Mouse (Mus musculus) hindbrain, postnatal 0 days (tissue): ENCODE data around the gene Tspan14. TPM values are rescaled to one million over a fixed set of nuclear protein-coding genes. Genes with fewer than 3 reads are reported as not detected.

Experiments
- ATAC-seq: fragments of 200-750 bp; cut with Nextera tagmentation; 2 replicates; pipeline ENCODE4 v1.8.0; 2017; ENCODE audit warnings: mild to moderate bottlenecking, moderate TSS enrichment, moderate library complexity
- DNase-seq: peaks from one replicate; pipeline ENCODE4 v3.0.0-alpha.2; 2015; ENCODE audit warnings: low spot score
- H3K27ac ChIP-seq: fragments of 300-500 bp; sonication (generic); 2 replicates; pipeline ENCODE4 v1.5.1; 2014; ENCODE audit warnings: mild to moderate bottlenecking
- H3K27me3 ChIP-seq: fragments of 300-500 bp; sonication (generic); 2 replicates; pipeline ENCODE4 v1.6.1; 2014; ENCODE audit warnings: low read length, mixed read lengths; ENCODE audit not compliant: insufficient read depth
- H3K36me3 ChIP-seq: fragments of 300-500 bp; sonication (generic); 2 replicates; pipeline ENCODE4 v1.6.1; 2014; ENCODE audit warnings: low read length, mixed read lengths; ENCODE audit not compliant: insufficient read depth
- H3K4me1 ChIP-seq: fragments of 300-500 bp; sonication (generic); 2 replicates; pipeline ENCODE4 v1.6.1; 2014; ENCODE audit warnings: antibody characterized with exemption, low read length, mixed read lengths; ENCODE audit not compliant: insufficient read depth
- H3K4me2 ChIP-seq: fragments of 300-500 bp; sonication (generic); 2 replicates; pipeline ENCODE4 v1.6.1; 2014; ENCODE audit warnings: low read depth, mild to moderate bottlenecking, low read length, moderate library complexity, mixed read lengths
- H3K4me3 ChIP-seq: fragments of 300-500 bp; sonication (generic); 2 replicates; pipeline ENCODE4 v1.5.1; 2014; ENCODE audit warnings: low read length
- H3K9ac ChIP-seq: fragments of 300-500 bp; sonication (generic); replicated peaks from 2 replicates; pipeline ENCODE4 v1.6.1; 2014; ENCODE audit warnings: mild to moderate bottlenecking, low read length, moderate library complexity, mixed read lengths
- H3K9me3 ChIP-seq: fragments of 300-500 bp; sonication (generic); 2 replicates; pipeline ENCODE4 v1.6.1; 2016; ENCODE audit warnings: low read length, mixed read lengths
- CTCF ChIP-seq: IDR thresholded peaks from 2 replicates; pipeline ENCODE4 v1.5.1; 2016; ENCODE audit warnings: antibody characterized with exemption, control low read depth, low read depth
- WGBS: fragments of 180-500 bp; shearing (Covaris S2); extraction: QIAGEN DNeasy Blood & Tissue Kit; methylation state at CpG from one replicate; pipeline ENCODE4 v1.1.7; 2014; 5-methylcytosine and 5-hydroxymethylcytosine counted together
- polyA plus RNA-seq: library from polyadenylated mRNA; unstranded; fragments of >200 nt; fragmentation: Nextera tagmentation; extraction: Ambion mirVana; gene quantifications from 2 replicates; pipeline ENCODE4 v1.2.1, GENCODE M21; 2015
- total RNA-seq: library from RNA; depleted of rRNA; stranded (reverse); fragments of >200 nt; gene quantifications from 2 replicates; pipeline ENCODE4 v1.2.3, GENCODE M21; 2014; rRNA removed

Tspan14 gene
- total and polyA plus RNA-seq, 2 experiments from 2014 or later: 30.4 to 39.2 TPM

- Histone ChIP-seq H3K27ac (no peak overlapping the region), H3K9ac (no peak overlapping the region), H3K27me3 (no peaks in the 10 kb centered on the region), H3K9me3 (no peaks in the 10 kb centered on the region), H3K4me1 (no peaks in the 10 kb centered on the region), H3K4me3 (no peak overlapping the region), H3K36me3 (no peaks in the 10 kb centered on the region), H3K4me2 (no peak overlapping the region)
- no peak for TF ChIP-seq CTCF
- DNase-seq (no peak), ATAC-seq (no peak)
- WGBS: 83% methylated on average over 5 of the region's 5 CpGs
Observed at GRCm38 (mm10) chr14:40873961-40874360, 92.6 kb downstream of the Tspan14 start.

- Histone ChIP-seq H3K9ac (no peak overlapping the region), H3K36me3 (no peaks in the 10 kb centered on the region), H3K9me3 (no peaks in the 10 kb centered on the region), H3K27me3 (no peaks in the 10 kb centered on the region), H3K27ac (no peak overlapping the region), H3K4me2 (no peak overlapping the region), H3K4me3 (no peak overlapping the region), H3K4me1 (no peaks in the 10 kb centered on the region)
- 71% methylated on average over 3 of the region's 3 CpGs for WGBS
- no peak for DNase-seq
- ATAC-seq: no peak
- TF ChIP-seq CTCF: no peak
Observed at GRCm38 (mm10) chr14:40870598-40870997, 96.0 kb downstream of the Tspan14 start.

DNA sequence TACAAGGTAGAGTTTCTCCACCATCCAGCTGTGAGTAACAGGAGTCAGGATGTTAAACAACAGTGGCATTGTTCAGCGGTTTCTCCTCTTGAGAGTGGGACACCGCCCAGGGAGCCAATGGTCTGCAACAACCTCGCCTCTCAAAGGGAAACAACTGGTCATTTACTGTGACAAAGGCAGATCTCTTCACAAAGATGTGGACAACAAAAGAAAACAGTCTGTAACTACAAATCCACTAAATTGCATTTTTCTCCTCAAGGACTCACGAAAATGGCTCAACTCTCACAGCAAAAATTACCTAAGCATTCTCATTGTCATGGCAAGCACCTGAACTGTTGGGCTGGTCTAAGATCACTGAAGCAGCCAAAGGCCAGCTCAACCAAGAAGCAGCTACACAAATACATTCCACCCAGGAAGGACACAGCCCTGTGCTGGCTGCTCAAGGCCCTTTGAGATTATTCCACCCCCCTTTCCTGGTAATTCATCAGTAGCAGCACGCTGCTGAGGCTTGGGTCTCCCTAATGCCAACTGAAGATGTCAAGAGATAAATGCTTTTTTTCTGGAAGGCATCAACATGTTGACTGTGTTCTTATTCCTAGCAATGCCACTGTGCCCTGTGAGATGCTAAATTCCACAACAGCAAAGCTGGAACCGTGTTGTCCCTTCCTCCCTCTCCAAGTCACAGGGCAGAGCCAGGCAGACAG lies 101.6 kb downstream of the Tspan14 start:
- H3K4me2 ChIP-seq: no peak overlapping the region
- no peak for TF ChIP-seq CTCF
- H3K4me3 ChIP-seq: no peak overlapping the region
- WGBS: 56% methylated on average over 6 of the region's 6 CpGs
- H3K27ac ChIP-seq: no peak overlapping the region
- H3K4me1 ChIP-seq: no peaks in the 10 kb centered on the region
- H3K27me3 ChIP-seq: no peaks in the 10 kb centered on the region
- H3K9ac ChIP-seq: no peak overlapping the region
- ATAC-seq (no peak), DNase-seq (no peak)
- H3K36me3 ChIP-seq: no peaks in the 10 kb centered on the region
- no peaks in the 10 kb centered on the region for H3K9me3 ChIP-seq

DNA sequence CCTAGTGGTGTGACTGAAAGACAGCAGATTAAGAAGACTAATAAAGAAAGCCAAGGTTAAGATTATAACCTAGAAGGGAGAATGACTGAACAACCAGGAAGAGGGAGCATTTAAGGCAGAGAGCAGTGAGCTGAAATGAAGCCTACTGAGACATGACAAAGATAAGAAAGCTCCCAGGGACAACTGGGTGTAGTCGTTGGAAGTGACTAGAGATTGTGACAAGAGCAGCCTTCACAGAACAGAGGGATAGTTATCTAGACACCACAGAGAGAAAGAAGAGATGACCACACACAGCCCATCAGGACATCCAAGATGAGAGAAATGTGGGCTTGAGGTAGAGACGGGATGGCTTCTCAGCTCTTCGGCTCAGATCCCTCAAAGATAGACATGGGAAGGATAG lies 102.9 kb downstream of the Tspan14 start:
- H3K36me3 ChIP-seq: no peaks in the 10 kb centered on the region
- WGBS: 84% methylated on average over 3 of the region's 3 CpGs
- no peak for DNase-seq

GRCm38 (mm10) chr14:40863022-40863421 lies 103.6 kb downstream of the Tspan14 start:
- H3K4me3 ChIP-seq: no peak overlapping the region
- no peak overlapping the region for H3K4me2 ChIP-seq
- H3K9ac ChIP-seq: no peak overlapping the region
- H3K27ac ChIP-seq: no peak overlapping the region
- no peaks in the 10 kb centered on the region for H3K9me3 ChIP-seq
- no peak for ATAC-seq
- no peak for DNase-seq
- 0 out of 2 replicates have a peak, but pooled peaks have one; percentile 11 for TF ChIP-seq CTCF
- no peaks in the 10 kb centered on the region for H3K4me1 ChIP-seq
- H3K27me3 ChIP-seq: no peaks in the 10 kb centered on the region
- no peaks in the 10 kb centered on the region for H3K36me3 ChIP-seq

More for the DNA sequence above, 102.9 kb downstream of the Tspan14 start:
- H3K9ac ChIP-seq: no peak overlapping the region
- H3K27ac ChIP-seq: no peak overlapping the region
- no peak overlapping the region for H3K4me2 ChIP-seq
- no peak for TF ChIP-seq CTCF
- no peak for ATAC-seq
- no peaks in the 10 kb centered on the region for H3K27me3 ChIP-seq
- no peak overlapping the region for H3K4me3 ChIP-seq
- H3K4me1 ChIP-seq: no peaks in the 10 kb centered on the region
- H3K9me3 ChIP-seq: no peaks in the 10 kb centered on the region

Other genes with a start within 250 kb of the Tspan14 start
- gene Sh2d4b, start 73.5 kb downstream of the Tspan14 start, total RNA-seq: 1.8 and 2.6 TPM in 2 replicates
- gene Sh2d4b, start 73.5 kb downstream of the Tspan14 start, polyA plus RNA-seq: 0.54 and 0.63 TPM in 2 replicates
- 35.1 and 35.3 TPM in 2 replicates for gene Fam213a, start 47.0 kb upstream of the Tspan14 start, total RNA-seq
- gene Fam213a, start 47.0 kb upstream of the Tspan14 start, polyA plus RNA-seq: 109 and 118 TPM in 2 replicates
- not detected in 2 replicates for gene Dydc2, start 102.4 kb upstream of the Tspan14 start, total RNA-seq
- gene Dydc2, start 102.4 kb upstream of the Tspan14 start, polyA plus RNA-seq: 0.96 and 1.6 TPM in 2 replicates
- gene Dydc1, start 106.1 kb upstream of the Tspan14 start, total RNA-seq: not detected in 2 replicates
- 0.43 TPM in 1 of 2 replicates, not detected in the other for gene Dydc1, start 106.1 kb upstream of the Tspan14 start, polyA plus RNA-seq
- 0.29 TPM in 1 of 2 replicates, not detected in the other for gene Mat1a, start 138.2 kb upstream of the Tspan14 start, total RNA-seq
- not detected in 2 replicates for gene Mat1a, start 138.2 kb upstream of the Tspan14 start, polyA plus RNA-seq
- not detected in 2 replicates for gene Sftpa1, start 165.0 kb upstream of the Tspan14 start, total RNA-seq
- not detected in 2 replicates for gene Sftpa1, start 165.0 kb upstream of the Tspan14 start, polyA plus RNA-seq
- gene Mbl1, start 184.7 kb upstream of the Tspan14 start, total RNA-seq: not detected in 2 replicates
- not detected in 2 replicates for gene Mbl1, start 184.7 kb upstream of the Tspan14 start, polyA plus RNA-seq
- not detected in 2 replicates for gene Sftpd, start 218.3 kb upstream of the Tspan14 start, total RNA-seq
- gene Sftpd, start 218.3 kb upstream of the Tspan14 start, polyA plus RNA-seq: not detected in 2 replicates